In genomic region chr4:58935846-58936245, GRCm38 (mm10) we compare ENCODE assay signal across 21 mouse cellular contexts. TPM values are rescaled to one million over a fixed set of nuclear protein-coding genes. Genes with fewer than 3 reads are reported as not detected.
DNase-seq lines count a peak whose midpoint lies in the region; ATAC-seq and TF ChIP-seq lines count a peak whose summit lies in the region.
"Had no signal": no experiment of that assay in that cellular context is flagged by ENCODE, and none has a peak within 500 bp of the region (broad histone marks: within the 10 kb centered on the region; RNA-seq: fewer than 3 reads in every experiment).

No protein-coding gene starts in this region.

- H3K9ac ChIP-seq in hindbrain, embryonic 14.5 days: no peak overlapping the region
- H3K9ac ChIP-seq: embryonic facial prominence, embryonic 13.5 days; forebrain, embryonic 12.5 days; hindbrain, embryonic 13.5 days had no signal

- no peak for ATAC-seq in hindbrain, embryonic 14.5 days (ENCODE audit: low FRiP score)

- no peak for TF ChIP-seq POLR2A in brain, embryonic 14.5 days (IDR thresholded peaks at IDR 0.05; ENCODE audit: borderline replicate concordance, extremely low read depth, insufficient read depth, insufficient read length, poor library complexity, severe bottlenecking)

- no peaks in the 10 kb centered on the region for H3K27me3 ChIP-seq in hindbrain, embryonic 14.5 days (ENCODE audit: control insufficient read depth, insufficient read depth, low read length)
- H3K27me3 ChIP-seq: embryonic facial prominence, embryonic 13.5 days; forebrain, embryonic 12.5 days; hindbrain, embryonic 13.5 days had no signal

- H3K9me3 ChIP-seq in hindbrain, embryonic 14.5 days (ENCODE audit: control insufficient read depth, low read length): no peaks in the 10 kb centered on the region
- H3K9me3 ChIP-seq: embryonic facial prominence, embryonic 10.5 days; embryonic facial prominence, embryonic 13.5 days; forebrain, embryonic 12.5 days; hindbrain, embryonic 10.5 days; hindbrain, embryonic 13.5 days had no signal

- no peaks in the 10 kb centered on the region for H3K4me1 ChIP-seq in hindbrain, embryonic 14.5 days (replicated peaks; ENCODE audit: control insufficient read depth, insufficient read depth, low read length)
- H3K4me1 ChIP-seq: forebrain, embryonic 12.5 days had no signal

- H3K4me3 ChIP-seq in hindbrain, embryonic 14.5 days (replicated peaks; ENCODE audit: low read length): no peak overlapping the region
- H3K4me3 ChIP-seq: embryonic facial prominence, embryonic 10.5 days; embryonic facial prominence, embryonic 13.5 days; erythroblast, embryonic 14.5 days; forebrain, embryonic 12.5 days; hindbrain, embryonic 10.5 days; hindbrain, embryonic 13.5 days had no signal

- H3K36me3 ChIP-seq in hindbrain, embryonic 14.5 days (replicated peaks; ENCODE audit: control insufficient read depth, insufficient read depth): no peaks in the 10 kb centered on the region
- H3K36me3 ChIP-seq: embryonic facial prominence, embryonic 10.5 days; embryonic facial prominence, embryonic 13.5 days; forebrain, embryonic 12.5 days; hindbrain, embryonic 10.5 days; hindbrain, embryonic 13.5 days had no signal

- H3K4me2 ChIP-seq in hindbrain, embryonic 14.5 days (replicated peaks): no peak overlapping the region
- H3K4me2 ChIP-seq: embryonic facial prominence, embryonic 13.5 days; forebrain, embryonic 12.5 days; heart, embryonic 11.5 days; hindbrain, embryonic 13.5 days had no signal

- 49% methylated on average over 3 of the region's 3 CpGs for WGBS in hindbrain, embryonic 14.5 days

- peak; percentile 27 for DNase-seq in adrenal gland, adult 2 months
- DNase-seq in adrenal gland, adult 8-10 months: no peak
- peak; percentile 15 to 24 for DNase-seq in adrenal gland, postnatal 36 days
- DNase-seq in adrenal gland, postnatal 25 days: no peak
- peak; percentile 55 for DNase-seq in R1 (ENCODE audit: low read depth, low spot score)
- DNase-seq in brain, embryonic 14.5 days (ENCODE audit: low read depth): peak; percentile 11
- DNase-seq in hindbrain, embryonic 14.5 days (ENCODE audit: low spot score): no peak
- DNase-seq: gastrocnemius, postnatal 36 days; kidney, adult 18-20 months had no signal

- TF ChIP-seq CTCF in brain, embryonic 14.5 days (IDR thresholded peaks at IDR 0.05; ENCODE audit: borderline replicate concordance, extremely low read depth, insufficient read depth, insufficient read length): no peak

- no peak overlapping the region for H3K27ac ChIP-seq in hindbrain, embryonic 14.5 days
- H3K27ac ChIP-seq: embryonic facial prominence, embryonic 10.5 days; embryonic facial prominence, embryonic 13.5 days; forebrain, embryonic 12.5 days; hindbrain, embryonic 10.5 days; hindbrain, embryonic 13.5 days; hindbrain, postnatal 0 days had no signal

RNA-seq across cellular contexts. Expression of gene Zkscan16, which starts 7.6 kb away (rescaled TPM):
- total RNA-seq in adrenal gland, adult 2 months (2021): 1 to 10 TPM; 3.1 to 3.5 TPM
- 0.17 TPM in 1 of 2 replicates, not detected in the other for polyA plus RNA-seq in adrenal gland, adult 2 months (2012; rRNA removed)
- total RNA-seq in adrenal gland, adult 8-10 months (2022): 10 to 100 TPM in 2 of 4 experiments, 1 to 10 TPM in 2; 4.3 to 11.6 (median 8.5) TPM
- 1 to 10 TPM; 1.7 to 2.8 TPM for total RNA-seq in adrenal gland, postnatal 36 days (2021)
- 1.4 and 5.2 TPM in 2 replicates for total RNA-seq in adrenal gland, postnatal 25 days (2021)
- polyA plus RNA-seq in brain, embryonic 14.5 days (2012; rRNA removed): 2.0 and 3.2 TPM in 2 replicates
- polyA plus RNA-seq in hindbrain, embryonic 14.5 days (2014; fragmentation: Nextera tagmentation; extraction: Ambion mirVana): 2.8 and 3.2 TPM in 2 replicates
- total RNA-seq: gastrocnemius, adult 18-20 months; gastrocnemius, postnatal 36 days; granulocyte monocyte progenitor cell, adult 5-6 weeks; heart, postnatal 25 days had no signal
- polyA plus RNA-seq: erythroblast, embryonic 14.5 days; inflammation-experienced regulatory T-cells, adult 6 months had no signal

RNA-seq across cellular contexts. Expression of gene Ecpas, which starts 23.3 kb away (rescaled TPM):
- total RNA-seq in adrenal gland, adult 2 months (2021): 100 to 1,000 TPM; 132 to 194 TPM
- polyA plus RNA-seq in adrenal gland, adult 2 months (2012; rRNA removed): 55.6 and 63.9 TPM in 2 replicates
- 100 to 1,000 TPM; 142 to 177 (median 168) TPM for total RNA-seq in adrenal gland, adult 8-10 months (2022)
- total RNA-seq in adrenal gland, postnatal 36 days (2021): 100 to 1,000 TPM; 153 to 179 TPM
- 174 and 181 TPM in 2 replicates for total RNA-seq in adrenal gland, postnatal 25 days (2021)
- polyA plus RNA-seq in brain, embryonic 14.5 days (2012; rRNA removed): 21.4 and 32.2 TPM in 2 replicates
- 47.8 and 49.3 TPM in 2 replicates for polyA plus RNA-seq in hindbrain, embryonic 14.5 days (2014; fragmentation: Nextera tagmentation; extraction: Ambion mirVana)

RNA-seq across cellular contexts. Expression of gene Ptgr1, which starts 51.1 kb away (rescaled TPM):
- 10 to 100 TPM; 12.1 to 26.9 TPM for total RNA-seq in adrenal gland, adult 2 months (2021)
- polyA plus RNA-seq in adrenal gland, adult 2 months (2012; rRNA removed): 2.0 and 2.4 TPM in 2 replicates
- 10 to 100 TPM; 18.0 to 54.4 (median 29.9) TPM for total RNA-seq in adrenal gland, adult 8-10 months (2022)
- 10 to 100 TPM; 19.2 to 30.0 TPM for total RNA-seq in adrenal gland, postnatal 36 days (2021)
- total RNA-seq in adrenal gland, postnatal 25 days (2021): 16.9 and 25.6 TPM in 2 replicates
- 3.4 and 3.5 TPM in 2 replicates for polyA plus RNA-seq in brain, embryonic 14.5 days (2012; rRNA removed)
- polyA plus RNA-seq in hindbrain, embryonic 14.5 days (2014; fragmentation: Nextera tagmentation; extraction: Ambion mirVana): 4.6 and 4.8 TPM in 2 replicates

RNA-seq across cellular contexts. Expression of gene Dnajc25, which starts 59.0 kb away (rescaled TPM):
- 10 to 100 TPM; 16.8 to 20.5 TPM for total RNA-seq in adrenal gland, adult 2 months (2021)
- polyA plus RNA-seq in adrenal gland, adult 2 months (2012; rRNA removed): 6.9 and 7.3 TPM in 2 replicates
- 10 to 100 TPM; 13.1 to 19.6 (median 15.3) TPM for total RNA-seq in adrenal gland, adult 8-10 months (2022)
- total RNA-seq in adrenal gland, postnatal 36 days (2021): 10 to 100 TPM; 14.0 to 18.3 TPM
- total RNA-seq in adrenal gland, postnatal 25 days (2021): 15.6 and 16.1 TPM in 2 replicates
- polyA plus RNA-seq in brain, embryonic 14.5 days (2012; rRNA removed): 3.7 and 4.2 TPM in 2 replicates
- polyA plus RNA-seq in hindbrain, embryonic 14.5 days (2014; fragmentation: Nextera tagmentation; extraction: Ambion mirVana): 5.2 and 9.6 TPM in 2 replicates

Comparison
In these comparisons a context has a peak if more than half of its experiments do, and no peak if none do; other contexts are left out.
1. DNase-seq: peak in adrenal gland, adult 2 months (single experiment), adrenal gland, postnatal 36 days (2 of 2), R1 (single experiment) and brain, embryonic 14.5 days (single experiment); none in adrenal gland, adult 8-10 months (single experiment), adrenal gland, postnatal 25 days (single experiment) and hindbrain, embryonic 14.5 days (single experiment).